Mouse (Mus musculus): Measurements from ENCODE around the gene Dnah6.

Gene Dnah6

DNA sequence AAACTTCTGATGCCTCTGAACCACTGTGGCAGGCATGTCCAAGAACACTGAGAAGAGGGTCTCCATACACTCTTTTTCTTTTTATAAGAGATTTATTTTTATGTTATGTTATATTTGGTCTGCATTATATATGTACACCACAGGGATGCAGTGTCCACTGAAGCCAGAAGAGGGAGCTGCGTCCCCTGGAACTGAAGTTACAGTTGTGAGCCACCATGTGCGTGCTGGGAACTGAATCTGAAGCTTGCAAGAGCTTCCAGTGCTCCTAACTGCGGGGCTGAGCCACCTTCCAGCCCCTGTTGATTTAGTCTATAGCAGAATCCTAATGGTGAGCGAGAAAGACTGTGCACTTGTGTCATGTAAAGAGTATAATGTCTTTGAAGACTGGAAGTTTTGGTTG, 78.7 kb downstream of the Dnah6 start:
- peak; percentile 53 for DNase-seq (ENCODE audit: low read depth, low spot score)

DNA sequence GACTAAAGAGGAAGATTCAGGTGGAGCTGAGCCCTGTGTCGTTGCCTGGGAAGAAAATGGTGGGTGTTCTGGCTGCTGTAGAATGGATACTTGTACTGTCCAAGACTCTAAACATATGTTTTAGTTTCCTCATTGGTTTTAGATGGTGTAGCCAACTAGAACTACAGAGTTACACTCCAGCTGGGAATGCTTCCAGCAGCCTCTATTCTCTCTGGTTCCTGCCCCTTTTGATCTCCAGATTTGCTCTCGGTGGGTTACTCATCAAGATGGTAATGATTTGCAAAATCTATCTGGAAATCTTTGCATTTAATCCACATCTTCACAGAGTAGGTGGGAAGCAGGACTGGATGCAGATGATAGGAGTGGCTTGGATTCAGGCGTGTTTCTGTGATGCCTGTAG, 80.6 kb downstream of the Dnah6 start:
- no peak for DNase-seq (ENCODE audit: low read depth, low spot score)

DNA sequence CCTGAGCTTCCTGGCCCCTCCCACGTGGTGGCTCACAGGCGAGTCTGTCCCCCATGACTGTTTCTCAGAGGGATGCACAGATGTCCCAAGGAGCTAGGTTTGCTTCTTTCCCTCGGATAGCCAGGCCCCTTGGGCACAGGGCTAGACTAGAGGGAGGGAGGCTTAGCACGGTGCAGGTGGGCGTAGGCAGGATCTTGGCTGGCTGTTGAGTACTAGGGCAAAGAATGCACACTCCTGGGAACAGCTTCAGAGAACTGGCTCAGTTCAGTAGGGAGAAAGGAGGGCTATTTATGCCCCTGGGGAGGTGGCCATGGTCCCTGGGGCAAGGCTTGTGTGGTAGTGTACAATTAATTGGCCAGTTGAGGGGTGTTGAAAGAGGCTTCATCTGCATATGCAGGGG, 88.7 kb downstream of the Dnah6 start:
- DNase-seq (ENCODE audit: low read depth, low spot score) = peak; percentile 11

DNA sequence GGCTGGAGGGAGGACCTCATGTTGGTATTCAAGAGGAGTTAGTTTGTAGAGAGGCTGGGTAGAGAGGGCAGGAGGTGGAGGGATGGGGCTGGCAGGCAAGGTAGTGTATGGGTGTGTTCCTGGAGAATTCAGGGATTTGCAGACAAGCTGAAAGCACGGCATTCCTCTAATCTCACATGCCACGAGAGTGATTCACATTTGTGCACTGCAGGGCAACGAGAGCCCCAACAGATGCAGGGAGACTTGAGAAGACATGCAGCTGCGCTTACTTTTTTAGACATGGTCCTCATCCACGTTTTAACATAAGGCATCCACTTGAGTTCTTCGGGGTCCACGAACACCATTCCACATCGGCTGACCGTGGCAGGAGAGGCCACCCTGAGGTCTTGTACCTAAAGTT, 93.9 kb downstream of the Dnah6 start:
- DNase-seq (ENCODE audit: low read depth, low spot score) = no peak

DNA sequence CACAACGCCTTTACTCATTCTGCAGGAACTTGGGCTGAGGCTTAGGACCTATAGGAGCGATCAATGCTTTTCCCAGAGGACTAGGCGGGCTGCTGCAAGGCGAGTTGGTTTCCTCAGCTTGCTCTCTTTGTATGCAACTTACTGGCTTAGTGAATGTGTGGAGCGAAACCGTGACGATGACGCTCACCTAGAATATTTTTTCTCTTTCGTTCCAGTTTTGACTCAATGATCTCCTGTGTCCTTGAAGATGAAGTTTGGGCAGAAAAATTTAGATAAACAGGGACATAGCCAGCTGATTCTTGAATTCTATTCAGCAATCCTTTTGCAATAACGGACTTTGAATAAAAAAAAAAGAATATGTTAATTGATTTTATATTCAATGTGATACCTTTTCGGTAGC, 101.1 kb downstream of the Dnah6 start:
- DNase-seq (ENCODE audit: low read depth, low spot score) = no peak

DNA sequence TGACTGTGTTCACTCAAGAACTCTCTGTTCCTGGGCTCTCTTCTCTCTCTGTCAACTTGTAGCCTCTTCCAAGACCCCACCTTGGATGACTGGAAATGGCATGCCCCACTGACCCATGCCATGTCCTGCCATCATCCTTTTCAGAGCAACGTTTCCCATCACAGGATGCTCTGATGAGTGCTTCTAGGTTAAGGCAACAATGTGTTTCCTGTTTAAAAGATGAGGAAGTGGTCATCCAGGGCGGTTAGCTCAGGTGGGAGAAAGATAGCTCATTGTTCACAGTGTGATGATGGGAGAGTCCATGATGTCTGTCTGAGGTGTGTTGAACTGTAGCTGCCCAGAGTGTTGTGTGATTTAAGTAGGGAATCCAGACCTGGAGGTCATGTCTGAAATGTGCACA, 107.6 kb downstream of the Dnah6 start:
- DNase-seq (ENCODE audit: low read depth, low spot score) = no peak

DNA sequence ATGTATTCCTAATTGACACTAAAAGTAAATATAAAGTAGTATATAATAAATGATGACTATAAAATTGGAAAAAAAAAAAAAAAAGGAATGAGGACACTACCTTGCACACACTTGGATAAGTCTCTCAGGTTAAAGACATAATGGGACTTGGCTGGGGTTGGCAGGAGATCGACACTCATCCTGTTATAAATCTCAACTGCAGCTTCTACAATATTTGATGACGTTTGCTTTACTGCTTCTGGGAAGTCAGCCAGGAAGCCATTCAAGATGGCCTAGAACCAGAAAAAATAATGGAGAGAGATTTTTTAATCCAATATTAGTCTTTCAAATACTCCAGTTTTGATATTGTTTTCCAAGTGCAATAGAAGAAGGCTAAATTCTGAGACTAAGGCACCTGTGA, 108.1 kb downstream of the Dnah6 start:
- no peak for DNase-seq (ENCODE audit: low read depth, low spot score)

DNA sequence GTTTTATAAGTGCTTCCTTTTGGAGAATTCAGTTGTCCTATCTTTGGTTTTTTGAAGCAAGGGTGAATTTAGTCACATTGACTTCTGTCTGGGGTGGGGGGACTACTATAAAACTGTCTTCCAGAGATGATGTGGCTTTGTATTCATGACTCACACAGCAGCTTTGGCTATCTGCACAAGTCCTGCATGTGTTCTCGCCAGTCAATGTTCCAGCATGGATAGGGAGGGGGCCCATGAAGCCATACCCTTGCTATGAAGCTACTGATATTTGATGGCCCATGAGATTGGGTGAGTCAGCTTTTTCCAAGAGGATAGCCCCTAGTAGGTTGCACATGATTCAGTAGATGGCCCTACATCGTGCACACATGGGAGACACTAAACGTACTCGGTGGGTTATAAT, 128.3 kb downstream of the Dnah6 start:
- no peak for DNase-seq (ENCODE audit: low read depth, low spot score)

DNA sequence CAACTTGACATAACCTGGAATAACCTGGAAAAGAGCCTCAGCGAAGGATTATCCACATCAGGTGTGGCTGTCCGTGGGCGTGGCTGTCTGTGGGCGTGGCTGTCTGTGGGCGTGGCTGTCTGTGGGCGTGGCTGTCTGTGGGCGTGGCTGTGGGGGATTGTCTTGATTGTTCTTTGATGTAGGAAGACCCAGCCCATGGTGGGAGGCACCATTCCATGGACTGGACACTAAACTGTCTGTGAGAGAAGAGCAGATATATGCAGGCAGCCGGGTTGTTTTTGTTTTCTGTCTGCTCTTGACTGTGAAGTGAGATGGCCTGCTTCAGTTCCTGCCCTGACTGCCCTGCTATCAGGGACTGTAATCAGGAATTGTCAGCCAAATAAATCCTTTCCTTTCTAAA, 130.6 kb downstream of the Dnah6 start:
- DNase-seq (ENCODE audit: low read depth, low spot score) = peak; percentile 33

DNA sequence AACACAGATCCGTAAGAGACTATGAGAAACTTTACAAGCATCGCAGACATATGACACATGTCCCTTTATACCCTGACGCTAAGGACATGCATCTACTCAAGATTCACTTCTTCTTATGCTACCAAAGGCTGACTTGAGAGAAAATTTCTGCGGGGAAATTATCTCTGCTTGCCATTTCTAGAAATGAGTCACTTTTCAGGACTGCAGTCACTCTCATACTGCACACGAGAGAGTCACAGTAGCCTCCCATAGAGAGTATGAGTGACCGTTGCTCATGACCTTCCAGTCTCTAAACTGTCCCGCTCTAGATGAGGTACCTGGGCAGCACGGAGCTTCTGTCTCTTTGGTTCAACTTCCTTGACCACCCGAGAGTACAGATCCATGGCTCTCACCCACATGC, 138.9 kb downstream of the Dnah6 start:
- DNase-seq (ENCODE audit: low read depth, low spot score) = no peak

DNA sequence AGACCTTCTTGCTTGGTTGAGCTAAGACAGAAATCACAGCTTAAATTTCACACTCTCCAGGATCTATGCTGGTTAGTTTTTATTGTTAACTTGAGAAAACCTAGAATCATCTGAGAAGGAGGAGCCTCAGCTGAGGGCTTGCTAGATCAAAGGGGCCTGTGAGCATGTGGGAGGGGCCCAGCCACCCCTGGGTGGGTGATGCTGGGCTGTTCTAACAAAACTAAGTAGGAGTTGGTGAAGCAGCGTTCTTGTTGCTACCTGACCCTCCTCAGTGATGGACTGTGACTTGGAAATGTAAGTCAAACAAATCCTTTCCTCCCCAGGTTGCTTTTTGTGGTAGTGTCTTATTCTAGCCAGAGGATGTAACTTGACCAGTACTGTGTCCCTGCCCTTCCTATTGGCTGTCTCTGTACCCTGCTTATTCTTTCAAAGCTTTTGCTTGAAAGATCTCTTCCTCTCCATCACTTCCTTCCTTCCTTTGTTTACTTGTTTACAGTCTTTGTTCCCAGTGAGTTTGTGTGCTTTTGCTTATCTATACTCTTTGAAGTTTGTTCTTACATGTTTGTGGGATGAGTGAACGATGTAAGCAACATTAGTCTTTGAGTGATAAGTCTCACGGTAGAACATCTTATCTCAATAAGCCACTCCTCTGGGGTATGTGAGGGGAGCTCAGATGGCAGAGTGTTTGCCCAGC, 149.2 kb downstream of the Dnah6 start:
- no peak for DNase-seq (ENCODE audit: low read depth, low spot score)

DNA sequence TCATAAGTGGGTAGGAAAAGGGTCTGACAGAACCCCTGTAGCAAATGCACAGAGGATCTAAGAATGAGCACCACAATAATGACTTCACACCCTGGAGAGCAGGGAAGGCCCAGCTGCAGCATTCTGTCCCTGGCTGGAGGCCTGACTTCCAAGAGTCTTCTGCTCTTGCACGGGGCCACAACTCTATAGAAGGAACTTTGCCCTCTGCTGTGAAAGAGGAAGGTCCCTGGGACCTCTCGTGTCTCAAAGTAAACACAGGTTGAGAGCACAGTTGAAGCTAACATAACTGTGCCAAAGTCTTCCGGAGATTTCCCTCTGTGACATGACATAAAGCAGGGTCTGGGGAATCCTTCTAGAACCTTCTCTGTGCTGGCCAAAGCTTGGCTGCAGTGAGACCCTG, 150.2 kb downstream of the Dnah6 start:
- DNase-seq (ENCODE audit: low read depth, low spot score) = no peak

DNA sequence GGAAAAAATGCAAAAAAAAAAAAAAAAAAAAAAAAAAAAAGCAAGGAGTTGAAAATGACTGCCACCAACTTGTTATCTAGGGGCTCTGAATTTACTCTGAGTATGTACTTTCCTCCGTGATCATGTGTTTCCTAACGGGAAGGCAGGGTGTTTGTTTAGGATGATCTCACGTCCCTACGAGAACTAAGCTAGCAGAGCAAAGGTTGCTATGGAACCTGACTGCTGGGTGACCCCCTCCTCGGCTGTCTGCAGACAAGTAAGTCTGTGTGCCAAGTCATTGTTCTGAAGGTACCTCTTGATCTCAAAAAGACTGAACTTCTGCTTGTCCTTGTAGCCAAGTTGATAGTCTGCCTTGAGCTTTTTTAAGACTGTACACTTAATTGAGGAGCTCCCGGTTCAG, 150.8 kb downstream of the Dnah6 start:
- DNase-seq (ENCODE audit: low read depth, low spot score) = no peak

DNA sequence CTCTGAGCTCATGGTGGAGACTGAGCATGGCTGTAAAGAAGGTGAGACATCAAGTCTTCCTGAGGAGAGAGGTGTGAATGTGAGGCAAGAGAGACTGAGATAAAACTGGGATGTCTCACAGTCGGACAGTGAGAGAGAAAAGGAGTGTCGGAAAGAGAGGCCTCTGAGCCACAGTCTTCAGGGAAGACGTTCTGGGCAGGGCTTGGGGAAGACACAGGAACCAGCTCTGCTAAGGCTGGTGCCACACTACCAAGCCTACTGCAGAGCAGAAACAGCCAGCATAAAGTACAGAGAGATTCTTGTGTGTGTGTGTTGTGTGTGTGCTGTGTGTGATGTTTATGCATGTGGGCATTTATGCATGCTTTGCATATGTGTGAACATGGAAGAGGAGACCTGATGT, 156.9 kb downstream of the Dnah6 start:
- no peak for DNase-seq (ENCODE audit: low read depth, low spot score)

DNA sequence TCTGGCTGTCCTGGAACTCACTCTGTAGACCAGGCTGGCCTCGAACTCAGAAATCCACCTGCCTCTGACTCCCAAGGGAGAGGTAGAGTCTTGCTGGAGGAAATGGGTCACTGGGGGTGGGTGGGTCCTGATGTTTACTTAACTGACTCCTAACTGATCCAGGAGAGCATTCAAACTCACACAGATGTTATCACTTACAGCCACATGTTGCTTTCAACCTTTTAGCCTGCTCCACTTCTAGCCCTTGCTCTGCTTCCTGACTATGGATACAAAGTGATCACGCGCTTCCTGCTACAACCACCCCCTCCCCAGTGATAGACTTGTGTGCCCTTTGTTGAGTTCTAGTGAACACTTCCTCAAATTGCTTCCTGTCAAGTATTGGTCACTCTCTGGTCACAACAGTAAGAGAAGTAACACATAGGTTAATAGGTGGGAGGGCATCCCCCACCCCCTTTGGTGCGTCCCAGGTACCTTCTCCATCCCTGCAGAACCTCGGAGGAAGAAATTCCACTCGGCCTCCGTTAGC, 161.8 kb downstream of the Dnah6 start:
- no peak for DNase-seq (ENCODE audit: low read depth, low spot score)

DNA sequence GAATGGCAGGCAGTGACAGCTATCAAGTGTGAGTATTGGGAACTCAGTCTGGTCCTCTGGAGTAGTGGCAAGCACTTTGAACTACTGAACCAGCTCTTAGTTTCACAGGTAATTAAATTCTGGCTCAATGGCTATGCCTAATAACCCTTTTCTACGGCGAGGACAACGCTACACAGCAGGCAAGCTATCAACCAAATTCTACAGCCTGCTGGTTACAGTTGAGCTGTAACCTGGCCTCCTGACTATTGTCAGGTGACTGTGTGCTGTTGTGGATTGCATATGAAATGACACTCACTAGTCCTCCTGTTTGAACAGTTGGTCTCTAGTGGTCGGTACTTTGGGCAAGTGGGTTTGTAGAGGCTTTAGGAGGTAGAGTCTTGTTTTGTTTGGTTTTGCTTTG, 162.3 kb downstream of the Dnah6 start:
- no peak for DNase-seq (ENCODE audit: low read depth, low spot score)

DNA sequence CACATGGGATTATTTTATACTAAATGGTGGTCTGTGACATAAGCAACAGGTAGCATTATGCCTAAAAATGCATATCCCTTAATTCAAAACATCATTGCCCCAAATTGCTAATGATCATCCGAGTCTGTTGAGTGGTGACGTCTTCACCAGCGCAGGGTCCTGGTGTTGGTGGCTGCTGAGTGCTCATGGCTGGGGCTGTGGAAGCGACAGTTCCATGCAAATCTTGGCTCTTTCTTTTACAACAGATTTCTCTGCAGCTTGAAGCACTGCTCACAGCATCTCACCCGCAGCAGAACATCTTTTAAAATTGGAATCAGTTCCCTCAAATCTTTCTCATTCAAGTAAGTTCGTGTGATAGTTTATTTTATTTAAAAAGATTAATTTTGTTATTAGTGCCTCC, 166.1 kb downstream of the Dnah6 start:
- DNase-seq (ENCODE audit: low read depth, low spot score) = no peak

DNA sequence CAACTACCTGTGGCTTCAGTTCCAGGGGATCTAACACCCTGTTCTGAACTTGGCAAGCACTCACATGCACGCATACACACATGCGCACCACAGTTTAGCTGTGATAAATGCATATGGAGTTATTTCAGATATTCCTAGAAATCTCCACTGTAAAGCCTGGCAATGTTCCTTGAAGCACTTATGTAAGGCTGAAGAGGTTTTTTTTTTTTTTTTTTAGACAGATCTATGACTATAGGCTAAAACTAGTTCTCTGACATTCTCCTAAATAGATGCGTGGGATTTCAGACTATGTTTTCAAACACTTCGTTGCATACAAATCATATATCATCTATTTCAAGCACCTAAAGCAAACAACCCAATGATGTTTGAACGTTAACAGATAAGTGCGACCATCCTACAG, 166.6 kb downstream of the Dnah6 start:
- DNase-seq (ENCODE audit: low read depth, low spot score) = no peak

DNA sequence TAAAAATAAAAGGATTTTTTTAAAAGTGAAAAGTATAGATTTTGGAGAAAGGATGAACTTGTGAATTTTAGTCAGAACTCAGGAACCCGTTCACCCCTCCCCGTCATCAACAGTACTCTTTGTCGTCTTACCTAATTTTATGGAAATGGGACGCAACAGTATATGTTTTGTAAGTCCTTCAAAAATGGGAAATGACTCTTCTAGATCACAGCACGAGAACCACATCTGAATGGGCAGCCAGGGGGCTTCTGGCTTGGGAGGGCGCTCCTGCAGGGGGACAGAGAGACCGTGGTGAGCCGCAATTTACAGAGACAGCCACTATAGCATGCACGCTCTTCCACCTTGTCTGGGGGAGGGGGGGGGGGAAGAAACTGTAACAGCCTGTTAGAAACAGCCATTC, 167.9 kb downstream of the Dnah6 start:
- no peak for DNase-seq (ENCODE audit: low read depth, low spot score)

DNA sequence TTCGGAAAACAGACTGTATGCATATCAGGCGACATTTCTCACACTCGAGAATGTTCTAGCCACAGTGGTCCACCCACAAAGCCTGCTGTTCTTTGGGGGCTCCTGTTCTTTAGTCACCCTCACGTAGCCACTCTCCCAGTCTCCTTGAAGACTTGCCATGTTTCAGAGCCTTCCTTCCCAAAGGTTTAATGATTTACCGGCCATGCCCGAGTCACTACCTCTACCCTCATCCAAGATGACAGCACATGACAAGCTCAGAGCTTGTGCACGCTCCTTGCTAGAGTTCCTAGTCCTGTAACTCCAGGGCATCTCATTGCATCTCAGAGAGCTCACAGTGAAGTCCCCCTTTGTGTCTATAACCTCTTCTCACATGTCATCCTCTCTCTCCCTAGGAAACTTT, 174.2 kb downstream of the Dnah6 start:
- no peak for DNase-seq (ENCODE audit: low read depth, low spot score)

DNA sequence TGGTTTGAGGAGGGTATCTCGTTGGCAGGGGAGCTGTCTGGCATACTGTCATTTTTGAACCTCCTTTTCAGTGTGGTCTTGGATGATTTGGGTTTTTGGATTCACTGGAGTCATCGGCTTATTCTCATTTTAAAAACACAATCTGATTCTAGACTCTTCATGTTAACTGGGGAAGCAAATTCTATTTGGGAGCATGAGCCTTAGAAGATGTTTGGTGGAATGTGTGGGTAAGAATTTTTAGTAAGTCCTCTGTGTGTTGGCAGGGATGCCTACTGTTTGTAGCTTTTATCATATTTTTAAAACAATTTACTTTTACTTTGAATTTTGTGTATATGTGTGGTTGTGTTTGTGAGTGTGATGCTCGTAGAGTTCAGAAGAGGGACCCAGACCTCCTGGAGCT, 175.5 kb downstream of the Dnah6 start:
- DNase-seq (ENCODE audit: low read depth, low spot score) = no peak

DNA sequence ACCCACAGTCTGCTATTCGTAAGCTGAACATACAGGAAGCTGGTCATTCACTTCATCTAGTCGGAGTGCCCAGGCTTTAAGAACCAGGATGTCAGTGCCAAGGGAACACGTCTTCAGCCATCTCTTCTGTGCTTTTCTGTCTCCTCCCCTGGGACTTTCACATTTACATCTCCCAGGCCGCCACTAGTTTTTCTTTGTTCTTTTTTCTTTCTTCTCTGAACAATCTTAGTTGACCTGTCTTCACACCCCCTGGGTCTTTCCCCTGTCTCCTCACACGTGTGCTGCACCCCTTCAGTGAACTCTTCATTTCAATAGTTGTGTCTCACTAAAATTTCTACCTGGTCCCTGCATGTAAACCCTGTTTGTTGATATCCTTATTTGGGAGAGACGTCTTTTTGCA, 179.2 kb downstream of the Dnah6 start:
- DNase-seq (ENCODE audit: low read depth, low spot score) = no peak

DNA sequence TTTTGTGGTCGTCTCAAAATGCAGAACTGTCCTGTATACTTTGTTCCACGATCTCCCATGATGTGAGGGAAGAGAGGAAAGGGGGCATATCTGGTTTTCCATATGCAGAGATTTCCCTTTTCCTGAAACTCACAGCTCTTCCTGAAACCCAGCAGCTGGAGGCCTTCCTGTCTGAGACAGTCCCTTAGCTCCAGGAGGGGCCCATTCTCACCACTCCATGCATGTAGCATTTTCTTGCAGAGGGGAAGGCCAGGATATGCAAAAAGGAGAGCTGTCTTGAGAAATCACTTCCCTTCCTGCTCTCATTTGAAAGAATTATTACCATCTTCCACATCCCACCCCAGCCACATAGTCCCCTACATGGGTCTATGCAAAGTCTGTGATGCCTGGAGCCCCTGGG, 183.2 kb downstream of the Dnah6 start:
- no peak for DNase-seq (ENCODE audit: low read depth, low spot score)

DNA sequence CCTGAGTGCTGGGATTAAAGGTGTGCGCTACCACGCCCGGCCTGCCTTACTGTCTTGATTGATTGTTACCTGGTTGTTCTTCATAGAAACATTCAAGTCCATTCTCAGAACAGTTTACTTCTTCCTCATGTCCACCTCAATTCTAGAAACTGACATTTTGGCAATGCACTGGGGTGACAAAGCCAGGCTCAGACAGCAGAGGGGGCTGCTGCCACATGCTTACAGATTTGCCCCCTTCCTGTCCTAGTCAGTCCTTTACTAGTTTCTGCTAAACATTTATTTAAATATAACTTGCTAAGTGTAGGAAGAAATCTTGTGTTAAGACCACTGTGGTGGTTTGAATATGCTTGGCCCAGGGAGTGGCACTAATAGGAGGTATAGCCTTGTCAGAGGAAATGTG, 192.6 kb downstream of the Dnah6 start:
- DNase-seq (ENCODE audit: low read depth, low spot score) = no peak
